Mouse (Mus musculus): ENCODE data around the gene Treh. TPM values are rescaled to one million over a fixed set of nuclear protein-coding genes. Genes with fewer than 3 reads are reported as not detected.
"Not testable (repeated sequence)": the region's sequence is repeated elsewhere in the genome, so short reads cannot be mapped to it uniquely, and the experiment has no call there.

Gene Treh
- total RNA-seq (2017) = not detected in 3 replicates

- ATAC-seq (replicated peaks; ENCODE audit: insufficient number of reproducible peaks, low FRiP score, low TSS enrichment, poor library complexity, severe bottlenecking) = no peak
These were observed at the start of gene Treh for GRCm38 (mm10) chr9:44673005-44673404. Gene Treh (plus strand): TSS chr9:44673233.

- no peak for ATAC-seq (replicated peaks; ENCODE audit: insufficient number of reproducible peaks, low FRiP score, low TSS enrichment, poor library complexity, severe bottlenecking)
These were observed 48.6 kb upstream of the Treh start for GRCm38 (mm10) chr9:44624390-44624789.

- ATAC-seq (replicated peaks; ENCODE audit: insufficient number of reproducible peaks, low FRiP score, low TSS enrichment, poor library complexity, severe bottlenecking) = no peak
These were observed 46.8 kb upstream of the Treh start for GRCm38 (mm10) chr9:44626268-44626667.

- ATAC-seq (replicated peaks; ENCODE audit: insufficient number of reproducible peaks, low FRiP score, low TSS enrichment, poor library complexity, severe bottlenecking) = no peak
These were observed 35.4 kb upstream of the Treh start for GRCm38 (mm10) chr9:44637551-44638169.

- not testable (repeated sequence) for ATAC-seq (replicated peaks; ENCODE audit: insufficient number of reproducible peaks, low FRiP score, low TSS enrichment, poor library complexity, severe bottlenecking)
These were observed 34.3 kb upstream of the Treh start for GRCm38 (mm10) chr9:44638726-44639125.

- ATAC-seq (replicated peaks; ENCODE audit: insufficient number of reproducible peaks, low FRiP score, low TSS enrichment, poor library complexity, severe bottlenecking) = not testable (repeated sequence)
These were observed 33.0 kb upstream of the Treh start for GRCm38 (mm10) chr9:44640028-44640427.

GRCm38 (mm10) chr9:44640646-44641357 lies 32.2 kb upstream of the Treh start:
- ATAC-seq (replicated peaks; ENCODE audit: insufficient number of reproducible peaks, low FRiP score, low TSS enrichment, poor library complexity, severe bottlenecking) = no peak

GRCm38 (mm10) chr9:44641616-44642015 lies 31.4 kb upstream of the Treh start:
- no peak for ATAC-seq (replicated peaks; ENCODE audit: insufficient number of reproducible peaks, low FRiP score, low TSS enrichment, poor library complexity, severe bottlenecking)

- no peak for ATAC-seq (replicated peaks; ENCODE audit: insufficient number of reproducible peaks, low FRiP score, low TSS enrichment, poor library complexity, severe bottlenecking)
These were observed 29.9 kb upstream of the Treh start for GRCm38 (mm10) chr9:44643103-44643502.

- no peak for ATAC-seq (replicated peaks; ENCODE audit: insufficient number of reproducible peaks, low FRiP score, low TSS enrichment, poor library complexity, severe bottlenecking)
These were observed 28.8 kb upstream of the Treh start for GRCm38 (mm10) chr9:44644186-44644585.

GRCm38 (mm10) chr9:44645481-44645880 lies 27.6 kb upstream of the Treh start:
- ATAC-seq (replicated peaks; ENCODE audit: insufficient number of reproducible peaks, low FRiP score, low TSS enrichment, poor library complexity, severe bottlenecking) = no peak

- ATAC-seq (replicated peaks; ENCODE audit: insufficient number of reproducible peaks, low FRiP score, low TSS enrichment, poor library complexity, severe bottlenecking) = peak; percentile 56
These were observed 27.1 kb upstream of the Treh start for GRCm38 (mm10) chr9:44645924-44646323.

GRCm38 (mm10) chr9:44646366-44646765 lies 26.7 kb upstream of the Treh start:
- no peak for ATAC-seq (replicated peaks; ENCODE audit: insufficient number of reproducible peaks, low FRiP score, low TSS enrichment, poor library complexity, severe bottlenecking)

- ATAC-seq (replicated peaks; ENCODE audit: insufficient number of reproducible peaks, low FRiP score, low TSS enrichment, poor library complexity, severe bottlenecking) = no peak
These were observed 26.0 kb upstream of the Treh start for GRCm38 (mm10) chr9:44647026-44647425.

- ATAC-seq (replicated peaks; ENCODE audit: insufficient number of reproducible peaks, low FRiP score, low TSS enrichment, poor library complexity, severe bottlenecking) = no peak
These were observed 25.4 kb upstream of the Treh start for GRCm38 (mm10) chr9:44647656-44648055.

- ATAC-seq (replicated peaks; ENCODE audit: insufficient number of reproducible peaks, low FRiP score, low TSS enrichment, poor library complexity, severe bottlenecking) = no peak
These were observed 24.2 kb upstream of the Treh start for GRCm38 (mm10) chr9:44648881-44649281.

- peak; percentile 82 for ATAC-seq (replicated peaks; ENCODE audit: insufficient number of reproducible peaks, low FRiP score, low TSS enrichment, poor library complexity, severe bottlenecking)
These were observed 21.0 kb upstream of the Treh start for GRCm38 (mm10) chr9:44652027-44652426.

GRCm38 (mm10) chr9:44653896-44654295 lies 19.1 kb upstream of the Treh start:
- ATAC-seq (replicated peaks; ENCODE audit: insufficient number of reproducible peaks, low FRiP score, low TSS enrichment, poor library complexity, severe bottlenecking) = no peak

GRCm38 (mm10) chr9:44655098-44656066 lies 17.7 kb upstream of the Treh start:
- peak; percentile 52; the same call in 1 of the 2 replicates for ATAC-seq (replicated peaks; ENCODE audit: insufficient number of reproducible peaks, low FRiP score, low TSS enrichment, poor library complexity, severe bottlenecking)

Data from monocyte, adult 5-6 weeks (primary cell).